Mouse (Mus musculus) E14TG2a.4 (cell line): Measurements from ENCODE around the gene Cd93.

Experiments
- H3K27me3 ChIP-seq: 2 replicates; pipeline ENCODE4 v1.6.1; 2014; ENCODE audit warnings: low read length, control low read depth; ENCODE audit not compliant: insufficient read depth
- H3K36me3 ChIP-seq: 2 replicates; pipeline ENCODE4 v1.6.1; 2014; ENCODE audit warnings: low read length, control low read depth; ENCODE audit not compliant: insufficient read depth
- H3K4me1 ChIP-seq: replicated peaks from 2 replicates; pipeline ENCODE4 v1.6.1; 2014; ENCODE audit warnings: low read depth, low read length, control low read depth
- H3K4me3 ChIP-seq: replicated peaks from 2 replicates; pipeline ENCODE4 v1.5.1; 2014; ENCODE audit warnings: mild to moderate bottlenecking, low read length
- H3K9me3 ChIP-seq: 2 replicates; pipeline ENCODE4 v1.6.1; 2014; ENCODE audit warnings: low read length, control low read depth
- CTCF ChIP-seq: conservative IDR thresholded peaks from 2 replicates; pipeline ENCODE4 v1.5.1; 2014; ENCODE audit warnings: low read length
- NANOG ChIP-seq: IDR thresholded peaks from 2 replicates; pipeline ENCODE4 v1.6.1; 2014; ENCODE audit warnings: borderline replicate concordance, low read length, mixed read lengths
- POU5F1 ChIP-seq: IDR thresholded peaks from 2 replicates; pipeline ENCODE4 v1.6.1; 2014; ENCODE audit warnings: low read length, borderline replicate concordance

The Cd93 gene

GRCm38 (mm10) chr2:148443249-148443958 lies at the start of gene Cd93:
Cd93 (minus strand) TSS chr2:148443563.
- no peaks in the 10 kb centered on the region for H3K9me3 ChIP-seq
- TF ChIP-seq POU5F1, result no peak
- no peak for TF ChIP-seq CTCF
- TF ChIP-seq NANOG, result no peak
- H3K36me3 ChIP-seq, result no peaks in the 10 kb centered on the region
- no peak within 1 kb of the TSS for H3K4me3 ChIP-seq
- H3K27me3 ChIP-seq, result peaks cover 21% of the 10 kb centered on the region
- H3K4me1 ChIP-seq, result no peaks in the 10 kb centered on the region

- Histone ChIP-seq H3K27me3 (no peaks in the 10 kb centered on the region), H3K4me3 (no peak overlapping the region), H3K36me3 (no peaks in the 10 kb centered on the region), H3K4me1 (no peaks in the 10 kb centered on the region), H3K9me3 (no peaks in the 10 kb centered on the region)
- TF ChIP-seq POU5F1 (no peak), CTCF (no peak), NANOG (no peak)
Observed at GRCm38 (mm10) chr2:148492108-148492507, 48.7 kb upstream of the Cd93 start.

- TF ChIP-seq NANOG (no peak), POU5F1 (no peak), CTCF (no peak)
- no peaks in the 10 kb centered on the region for H3K27me3 ChIP-seq
- H3K4me3 ChIP-seq, result no peak overlapping the region
- H3K4me1 ChIP-seq, result no peaks in the 10 kb centered on the region
- H3K36me3 ChIP-seq, result no peaks in the 10 kb centered on the region
- H3K9me3 ChIP-seq, result no peaks in the 10 kb centered on the region
Observed at GRCm38 (mm10) chr2:148490150-148490549, 46.8 kb upstream of the Cd93 start.

- Histone ChIP-seq H3K4me3 (no peak overlapping the region), H3K36me3 (no peaks in the 10 kb centered on the region), H3K27me3 (no peaks in the 10 kb centered on the region), H3K9me3 (no peaks in the 10 kb centered on the region), H3K4me1 (no peaks in the 10 kb centered on the region)
- TF ChIP-seq CTCF (no peak), NANOG (no peak), POU5F1 (no peak)
Observed at GRCm38 (mm10) chr2:148488885-148489284, 45.5 kb upstream of the Cd93 start.

- Histone ChIP-seq H3K4me1 (no peaks in the 10 kb centered on the region), H3K4me3 (no peak overlapping the region), H3K36me3 (no peaks in the 10 kb centered on the region), H3K9me3 (no peaks in the 10 kb centered on the region), H3K27me3 (no peaks in the 10 kb centered on the region)
- TF ChIP-seq NANOG (no peak), CTCF (no peak), POU5F1 (no peak)
Observed at GRCm38 (mm10) chr2:148485576-148485975, 42.2 kb upstream of the Cd93 start.

GRCm38 (mm10) chr2:148480376-148480775 lies 37.0 kb upstream of the Cd93 start:
- Histone ChIP-seq H3K4me1 (no peaks in the 10 kb centered on the region), H3K27me3 (no peaks in the 10 kb centered on the region), H3K36me3 (no peaks in the 10 kb centered on the region), H3K9me3 (no peaks in the 10 kb centered on the region), H3K4me3 (no peak overlapping the region)
- TF ChIP-seq POU5F1, result no peak
- TF ChIP-seq NANOG, result no peak

- H3K27me3 ChIP-seq, result no peaks in the 10 kb centered on the region
- H3K36me3 ChIP-seq, result no peaks in the 10 kb centered on the region
- H3K4me3 ChIP-seq, result no peak overlapping the region
- H3K4me1 ChIP-seq, result no peaks in the 10 kb centered on the region
- H3K9me3 ChIP-seq, result no peaks in the 10 kb centered on the region
- TF ChIP-seq NANOG (no peak), CTCF (no peak), POU5F1 (no peak)
Observed at GRCm38 (mm10) chr2:148478141-148478701, 34.9 kb upstream of the Cd93 start.

GRCm38 (mm10) chr2:148477346-148477745 lies 34.0 kb upstream of the Cd93 start:
- H3K4me3 ChIP-seq, result no peak overlapping the region
- TF ChIP-seq NANOG (no peak), CTCF (no peak), POU5F1 (no peak)
- no peaks in the 10 kb centered on the region for H3K27me3 ChIP-seq
- no peaks in the 10 kb centered on the region for H3K4me1 ChIP-seq
- no peaks in the 10 kb centered on the region for H3K9me3 ChIP-seq
- no peaks in the 10 kb centered on the region for H3K36me3 ChIP-seq
